ENCODE assay signal across 17 mouse cellular contexts in genomic region chr14:114965941-114966340, GRCm38 (mm10).
"Had no signal": no experiment of that assay in that cellular context is flagged by ENCODE, and none has a peak within 500 bp of the region (broad histone marks: within the 10 kb centered on the region; RNA-seq: fewer than 3 reads in every experiment).

No protein-coding gene starts in this region.

- H3K9me3 ChIP-seq: limb, embryonic 15.5 days; liver, embryonic 13.5 days; liver, embryonic 15.5 days; midbrain, embryonic 10.5 days; midbrain, embryonic 12.5 days; stomach, embryonic 15.5 days had no signal

- H3K36me3 ChIP-seq: limb, embryonic 15.5 days; liver, embryonic 13.5 days; liver, embryonic 15.5 days; midbrain, embryonic 10.5 days; midbrain, embryonic 12.5 days; stomach, embryonic 15.5 days had no signal

- H3K4me2 ChIP-seq: limb, embryonic 15.5 days; liver, embryonic 11.5 days; liver, embryonic 13.5 days; liver, embryonic 15.5 days; lung, embryonic 14.5 days; midbrain, embryonic 12.5 days; stomach, embryonic 15.5 days had no signal

- H3K27me3 ChIP-seq: limb, embryonic 15.5 days; liver, embryonic 13.5 days; liver, embryonic 15.5 days; midbrain, embryonic 12.5 days; stomach, embryonic 15.5 days had no signal

- H3K4me3 ChIP-seq: limb, embryonic 15.5 days; liver, embryonic 13.5 days; liver, embryonic 15.5 days; midbrain, embryonic 10.5 days; midbrain, embryonic 12.5 days; myocyte; stomach, embryonic 15.5 days had no signal

- H3K27ac ChIP-seq: limb, embryonic 15.5 days; liver, embryonic 13.5 days; liver, embryonic 15.5 days; midbrain, embryonic 10.5 days; midbrain, embryonic 12.5 days; stomach, embryonic 15.5 days; stomach, postnatal 0 days had no signal

- DNase-seq: liver, embryonic 13.5 days; lung, adult 18-20 months; lung, embryonic 14.5 days; lung, postnatal 10 days; lung, postnatal 4 days; right cerebral cortex, postnatal 14 days; thymus, adult 2 months; thymus, postnatal 25 days; thymus, postnatal 4 days had no signal

- H3K4me1 ChIP-seq: limb, embryonic 15.5 days; liver, embryonic 13.5 days; liver, embryonic 15.5 days; midbrain, embryonic 12.5 days; stomach, embryonic 15.5 days had no signal

- H3K9ac ChIP-seq: limb, embryonic 15.5 days; liver, embryonic 13.5 days; liver, embryonic 15.5 days; lung, embryonic 14.5 days; midbrain, embryonic 12.5 days; stomach, embryonic 15.5 days had no signal
